Mouse (Mus musculus): ENCODE results near the gene Lrrc75b. TPM values are rescaled to one million over a fixed set of nuclear protein-coding genes. Genes with fewer than 3 reads are reported as not detected.

The Lrrc75b gene
- 0.93 and 1.3 TPM in 2 replicates for polyA plus RNA-seq (2016; fragmentation: Nextera tagmentation; extraction: Ambion mirVana)

- H3K4me2 ChIP-seq = peak within 1 kb of the TSS; percentile 99
- peak within 1 kb of the TSS; percentile 66 for H3K4me3 ChIP-seq (replicated peaks)
- H3K27ac ChIP-seq = no peak within 1 kb of the TSS
- H3K27me3 ChIP-seq = peaks cover 49% of the 10 kb centered on the region
- under 1% methylated on average over 75 of the region's 75 CpGs for WGBS
- no peaks in the 10 kb centered on the region for H3K36me3 ChIP-seq
- 0 out of 2 replicates have a peak, but pooled peaks have one; percentile 34 for ATAC-seq (ENCODE audit: insufficient number of reproducible peaks, insufficient read depth, low FRiP score, low TSS enrichment, low read depth)
- H3K9me3 ChIP-seq = no peaks in the 10 kb centered on the region
- peaks cover 39% of the 10 kb centered on the region for H3K4me1 ChIP-seq (replicated peaks)
- peak within 1 kb of the TSS; percentile 81 for H3K9ac ChIP-seq (replicated peaks)
Observed at GRCm38 (mm10) chr10:75559676-75560548, at the start of gene Lrrc75b. Gene Lrrc75b (minus strand): TSS chr10:75560330.

- no peaks in the 10 kb centered on the region for H3K9me3 ChIP-seq
- ATAC-seq (ENCODE audit: insufficient number of reproducible peaks, insufficient read depth, low FRiP score, low TSS enrichment, low read depth) = no peak
- no peaks in the 10 kb centered on the region for H3K27me3 ChIP-seq
- H3K36me3 ChIP-seq = no peaks in the 10 kb centered on the region
- no peak overlapping the region for H3K4me3 ChIP-seq (replicated peaks)
- H3K4me2 ChIP-seq = no peak overlapping the region
- peaks cover 3% of the 10 kb centered on the region; the same call in 1 of the 2 replicates for H3K4me1 ChIP-seq (replicated peaks)
- H3K9ac ChIP-seq (replicated peaks) = no peak overlapping the region
- WGBS = 91% methylated on average over 11 of the region's 11 CpGs
- no peak overlapping the region for H3K27ac ChIP-seq
Observed at GRCm38 (mm10) chr10:75608975-75609374, 48.8 kb upstream of the Lrrc75b start.

- Histone ChIP-seq H3K4me1 (replicated peaks) (peaks cover 3% of the 10 kb centered on the region; the same call in 1 of the 2 replicates), H3K36me3 (no peaks in the 10 kb centered on the region), H3K4me3 (replicated peaks) (no peak overlapping the region), H3K27ac (no peak overlapping the region), H3K9ac (replicated peaks) (no peak overlapping the region), H3K9me3 (no peaks in the 10 kb centered on the region), H3K4me2 (no peak overlapping the region), H3K27me3 (no peaks in the 10 kb centered on the region)
- WGBS = 89% methylated on average over 4 of the region's 4 CpGs
- ATAC-seq (ENCODE audit: insufficient number of reproducible peaks, insufficient read depth, low FRiP score, low TSS enrichment, low read depth) = no peak
Observed at GRCm38 (mm10) chr10:75607253-75607652, 47.1 kb upstream of the Lrrc75b start.

GRCm38 (mm10) chr10:75605162-75605846 is 45.2 kb upstream of the Lrrc75b start:
- Histone ChIP-seq H3K27ac (no peak overlapping the region), H3K36me3 (no peaks in the 10 kb centered on the region), H3K4me2 (no peak overlapping the region), H3K27me3 (no peaks in the 10 kb centered on the region), H3K9ac (replicated peaks) (no peak overlapping the region), H3K9me3 (no peaks in the 10 kb centered on the region), H3K4me1 (replicated peaks) (peaks cover 2% of the 10 kb centered on the region; the same call in 1 of the 2 replicates), H3K4me3 (replicated peaks) (no peak overlapping the region)
- 39% methylated on average over 11 of the region's 11 CpGs for WGBS
- no peak for ATAC-seq (ENCODE audit: insufficient number of reproducible peaks, insufficient read depth, low FRiP score, low TSS enrichment, low read depth)

GRCm38 (mm10) chr10:75600189-75600730 is 40.1 kb upstream of the Lrrc75b start:
- Histone ChIP-seq H3K4me1 (replicated peaks) (no peaks in the 10 kb centered on the region), H3K27ac (no peak overlapping the region), H3K4me3 (replicated peaks) (no peak overlapping the region), H3K9me3 (peaks cover 13% of the 10 kb centered on the region; the same call in 1 of the 2 replicates), H3K4me2 (no peak overlapping the region), H3K27me3 (no peaks in the 10 kb centered on the region), H3K36me3 (no peaks in the 10 kb centered on the region), H3K9ac (replicated peaks) (no peak overlapping the region)
- WGBS = 85% methylated on average over 7 of the region's 7 CpGs
- no peak for ATAC-seq (ENCODE audit: insufficient number of reproducible peaks, insufficient read depth, low FRiP score, low TSS enrichment, low read depth)

GRCm38 (mm10) chr10:75595981-75596380 is 35.9 kb upstream of the Lrrc75b start:
- peaks cover 13% of the 10 kb centered on the region; the same call in 1 of the 2 replicates for H3K9me3 ChIP-seq
- WGBS = 82% methylated on average over 8 of the region's 8 CpGs
- H3K27ac ChIP-seq = no peak overlapping the region
- H3K4me3 ChIP-seq (replicated peaks) = no peak overlapping the region
- no peak overlapping the region for H3K4me2 ChIP-seq
- ATAC-seq (ENCODE audit: insufficient number of reproducible peaks, insufficient read depth, low FRiP score, low TSS enrichment, low read depth) = no peak
- no peak overlapping the region for H3K9ac ChIP-seq (replicated peaks)
- H3K4me1 ChIP-seq (replicated peaks) = no peaks in the 10 kb centered on the region
- H3K27me3 ChIP-seq = no peaks in the 10 kb centered on the region
- no peaks in the 10 kb centered on the region for H3K36me3 ChIP-seq

- Histone ChIP-seq H3K9ac (replicated peaks) (no peak overlapping the region), H3K4me1 (replicated peaks) (peaks cover 14% of the 10 kb centered on the region), H3K4me2 (no peak overlapping the region), H3K27me3 (no peaks in the 10 kb centered on the region), H3K27ac (no peak overlapping the region), H3K36me3 (no peaks in the 10 kb centered on the region), H3K4me3 (replicated peaks) (no peak overlapping the region), H3K9me3 (peaks cover 10% of the 10 kb centered on the region; the same call in 1 of the 2 replicates)
- WGBS = 76% methylated on average over 7 of the region's 7 CpGs
- no peak for ATAC-seq (ENCODE audit: insufficient number of reproducible peaks, insufficient read depth, low FRiP score, low TSS enrichment, low read depth)
Observed at GRCm38 (mm10) chr10:75592585-75592984, 32.5 kb upstream of the Lrrc75b start.

- Histone ChIP-seq H3K4me3 (replicated peaks) (no peak overlapping the region), H3K9ac (replicated peaks) (no peak overlapping the region), H3K36me3 (no peaks in the 10 kb centered on the region), H3K4me2 (no peak overlapping the region), H3K4me1 (replicated peaks) (peaks cover 14% of the 10 kb centered on the region), H3K9me3 (no peaks in the 10 kb centered on the region), H3K27me3 (no peaks in the 10 kb centered on the region), H3K27ac (no peak overlapping the region)
- no peak for ATAC-seq (ENCODE audit: insufficient number of reproducible peaks, insufficient read depth, low FRiP score, low TSS enrichment, low read depth)
- WGBS = 84% methylated on average over 12 of the region's 12 CpGs
Observed at GRCm38 (mm10) chr10:75591211-75591894, 31.2 kb upstream of the Lrrc75b start.

- H3K27ac ChIP-seq = peak overlapping the region; percentile 66; the same call in 1 of the 2 replicates
- peaks cover 11% of the 10 kb centered on the region; the same call in 1 of the 2 replicates for H3K27me3 ChIP-seq
- ATAC-seq (ENCODE audit: insufficient number of reproducible peaks, insufficient read depth, low FRiP score, low TSS enrichment, low read depth) = no peak; the same call in 1 of the 2 replicates
- peak overlapping the region; percentile 44; the same call in 1 of the 2 replicates for H3K9ac ChIP-seq (replicated peaks)
- no peaks in the 10 kb centered on the region for H3K9me3 ChIP-seq
- no peaks in the 10 kb centered on the region for H3K36me3 ChIP-seq
- 66% methylated on average over 16 of the region's 16 CpGs for WGBS
- peak overlapping the region; percentile 22 for H3K4me2 ChIP-seq
- H3K4me3 ChIP-seq (replicated peaks) = no peak overlapping the region
- peaks cover 14% of the 10 kb centered on the region for H3K4me1 ChIP-seq (replicated peaks)
Observed at GRCm38 (mm10) chr10:75589651-75590050, 29.5 kb upstream of the Lrrc75b start.

GRCm38 (mm10) chr10:75589129-75589528 is 29.0 kb upstream of the Lrrc75b start, which contains the start of gene Ggt5:
Gene Ggt5 (plus strand): TSS chr10:75589340.
- H3K4me1 ChIP-seq (replicated peaks) = peaks cover 14% of the 10 kb centered on the region
- H3K4me2 ChIP-seq = peak within 1 kb of the TSS; percentile 22
- peaks cover 11% of the 10 kb centered on the region; the same call in 1 of the 2 replicates for H3K27me3 ChIP-seq
- H3K36me3 ChIP-seq = no peaks in the 10 kb centered on the region
- no peak for ATAC-seq (ENCODE audit: insufficient number of reproducible peaks, insufficient read depth, low FRiP score, low TSS enrichment, low read depth)
- H3K9me3 ChIP-seq = no peaks in the 10 kb centered on the region
- peak within 1 kb of the TSS; percentile 44; the same call in 1 of the 2 replicates for H3K9ac ChIP-seq (replicated peaks)
- H3K4me3 ChIP-seq (replicated peaks) = no peak within 1 kb of the TSS
- 17% methylated on average over 5 of the region's 5 CpGs for WGBS
- H3K27ac ChIP-seq = peak within 1 kb of the TSS; percentile 66; the same call in 1 of the 2 replicates
